Mouse (Mus musculus) layer of hippocampus, postnatal 14 days (tissue): ENCODE data around the gene Chd9. TPM values are rescaled to one million over a fixed set of nuclear protein-coding genes. Genes with fewer than 3 reads are reported as not detected.

ENCODE experiments used
- DNase-seq, 2 experiments: peaks; one replicate each; pipeline ENCODE4 v3.0.0; 2021 to 2022; ENCODE audit warnings: low spot score in 2 of 2, mixed read lengths in 1 of 2
- microRNA-seq, 2 experiments: library from miRNA; unstranded; fragments of <30 nt; microRNA quantifications; one replicate each; pipeline ENCODE4 v1.2.0; 2021
- total RNA-seq, 2 experiments: library from RNA; stranded (reverse); gene quantifications; 2 replicates each; pipeline ENCODE4 v1.2.3; 2021

The Chd9 gene
- total RNA-seq, 2 experiments from 2014 or later = 233 to 237 TPM

GRCm38 (mm10) chr8:91070275-91070859 is 242.2 kb downstream of the Chd9 start:
- DNase-seq = peak; percentile 56 to 82

- no peak for DNase-seq
Measured at GRCm38 (mm10) chr8:91077077-91077867, 249.1 kb downstream of the Chd9 start.

- DNase-seq = no peak
Measured at GRCm38 (mm10) chr8:91079678-91080077, 251.5 kb downstream of the Chd9 start.

GRCm38 (mm10) chr8:91081911-91082310 is 253.8 kb downstream of the Chd9 start:
- DNase-seq = no peak

DNA sequence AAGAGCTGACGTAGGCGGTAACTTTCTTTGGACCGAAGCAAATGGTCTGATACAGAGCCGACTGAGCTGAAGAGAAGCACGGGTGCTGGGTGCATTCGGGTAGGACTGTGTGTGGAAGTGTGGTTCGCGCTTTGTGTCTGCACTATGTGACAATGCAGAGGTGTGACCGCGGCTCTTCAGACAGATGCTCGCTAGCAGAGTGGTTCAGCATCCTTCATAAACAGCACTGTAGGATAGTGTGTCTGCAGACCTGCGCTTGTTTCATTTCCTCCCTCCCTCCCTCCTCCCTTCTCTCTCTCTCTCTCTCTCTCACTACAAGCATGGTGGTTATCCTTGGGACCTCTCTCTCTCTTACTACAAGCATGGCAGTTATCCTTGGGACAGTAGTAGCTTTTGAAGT is 254.3 kb downstream of the Chd9 start:
- DNase-seq = no peak

DNA sequence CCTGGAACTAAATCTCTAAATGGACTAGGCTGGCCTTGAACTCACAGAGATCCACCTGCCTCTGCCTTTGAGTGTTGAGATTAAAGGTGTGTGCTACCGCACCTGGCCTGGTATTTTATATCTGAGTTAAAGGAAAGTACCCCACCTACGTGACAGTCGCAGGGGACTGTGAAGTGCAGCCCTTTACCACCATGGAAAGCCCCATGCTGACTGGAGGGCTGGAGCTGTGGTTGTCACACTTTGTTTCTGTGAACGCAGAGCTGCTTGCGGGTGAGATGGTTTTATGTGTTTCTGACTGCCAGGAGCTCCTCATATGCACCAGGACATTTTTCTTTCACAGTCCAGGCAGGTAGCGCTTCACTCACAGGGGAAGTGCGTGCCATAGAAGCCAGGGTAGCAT is 260.3 kb downstream of the Chd9 start:
- DNase-seq = no peak

DNA sequence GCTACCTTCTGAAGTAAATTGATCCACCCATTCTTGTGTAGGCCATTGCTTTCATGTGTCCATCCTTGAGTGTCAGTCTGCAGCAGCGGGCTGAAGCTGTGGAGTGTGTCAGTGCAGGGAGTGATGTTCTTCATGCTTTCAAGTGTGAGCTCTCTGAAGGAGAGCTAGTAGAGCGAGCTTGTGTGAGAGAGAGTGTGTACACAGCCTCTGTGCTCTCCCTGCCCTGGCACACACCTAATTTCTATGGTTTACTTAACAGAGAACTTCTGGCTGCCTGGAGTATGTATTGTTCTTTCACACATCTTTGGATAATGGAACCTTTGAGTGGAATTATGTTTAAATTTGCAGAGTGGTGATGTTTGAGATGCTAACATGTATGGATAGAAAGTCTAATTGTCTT is 261.4 kb downstream of the Chd9 start:
- DNase-seq = no peak

DNA sequence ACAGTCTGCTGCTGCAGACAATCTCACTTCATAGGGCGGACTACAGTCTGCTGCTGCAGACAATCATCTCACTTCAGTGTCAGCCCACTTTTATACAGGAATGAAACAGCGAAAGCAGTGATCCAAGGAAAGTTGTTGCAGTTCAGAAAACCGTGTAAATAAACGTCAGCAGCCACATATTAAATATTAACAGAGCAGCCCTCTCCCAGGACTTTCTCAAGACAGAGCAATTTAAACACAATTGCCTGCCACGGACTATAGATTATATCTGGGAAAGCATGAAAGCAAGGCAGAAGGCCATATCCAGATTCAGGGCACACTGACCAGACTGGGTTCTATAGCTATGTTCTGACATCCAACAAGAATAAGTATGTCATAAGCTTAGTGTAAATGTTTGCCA is 266.0 kb downstream of the Chd9 start:
- DNase-seq = no peak

DNA sequence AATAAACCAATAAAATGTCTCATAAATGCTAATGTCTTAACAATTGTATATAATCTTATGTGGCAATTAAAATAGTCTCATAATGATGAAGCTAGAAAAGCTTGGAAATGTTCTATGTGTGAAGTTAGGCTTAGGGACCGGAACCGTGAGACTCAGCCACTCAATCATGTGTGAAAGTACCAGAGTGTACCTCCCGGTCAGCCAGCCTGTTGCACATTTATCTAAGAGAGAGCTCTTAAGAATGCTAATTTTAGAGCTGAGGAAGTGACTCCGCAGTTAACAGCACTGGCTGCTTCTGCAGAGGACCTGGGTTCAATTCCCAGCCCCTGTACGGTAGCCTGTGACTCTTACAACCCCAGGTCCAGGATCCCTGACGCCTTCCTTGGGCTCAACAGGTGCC is 270.0 kb downstream of the Chd9 start:
- DNase-seq = no peak

Small RNA genes within 50 kb of the gene (microRNA-seq; reads per million reads assigned to microRNA genes)
- gene Gm44382 = 0 reads per million in 2 experiments

Other genes with a start within 250 kb of the Chd9 start
- gene Gm19935, start 11.0 kb upstream of the Chd9 start, total RNA-seq = 1 to 10 TPM; 2.3 to 5.2 TPM
- gene Rbl2, start 241.7 kb downstream of the Chd9 start, total RNA-seq = 10 to 100 TPM; 32.1 to 34.6 TPM